Mouse (Mus musculus): ENCODE measurements around the gene Liph. TPM values are rescaled to one million over a fixed set of nuclear protein-coding genes. Genes with fewer than 3 reads are reported as not detected.
A peak's percentile ranks its signal among the peaks of the same experiment; 100 is the strongest.
"Not testable (repeated sequence)": the region's sequence is repeated elsewhere in the genome, so short reads cannot be mapped to it uniquely, and the experiment has no call there.

The Liph gene
- polyA plus RNA-seq, 1 experiment from 2014 or later: 1.5 TPM

DNA sequence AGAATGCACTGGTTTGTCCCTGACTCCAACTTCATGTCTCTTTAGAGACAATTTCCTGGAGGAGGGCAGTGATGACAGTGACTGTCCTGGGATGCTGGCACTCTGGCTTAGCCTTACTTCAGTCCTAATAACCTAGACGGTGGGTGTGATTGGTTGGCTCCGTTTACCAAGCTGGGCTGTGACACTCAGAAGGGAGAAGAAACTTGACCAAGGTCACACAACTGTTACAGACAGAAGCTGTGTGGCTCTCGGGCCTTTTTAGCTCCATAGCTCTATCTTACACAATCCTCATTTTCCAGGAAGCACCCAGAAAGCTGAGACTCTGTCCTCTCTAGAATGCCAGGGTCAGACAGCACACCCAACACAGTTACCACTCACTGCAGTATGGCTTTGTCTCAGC is 29.9 kb downstream of the Liph start:
- H3K4me2 ChIP-seq: no peak overlapping the region
- DNase-seq (ENCODE audit: low spot score) (no peak), ATAC-seq (replicated peaks; ENCODE audit: low FRiP score) (no peak)
- H3K9ac ChIP-seq (ENCODE audit: low read depth, low read length): no peak overlapping the region
- no peaks in the 10 kb centered on the region for H3K36me3 ChIP-seq (ENCODE audit: control insufficient read depth, insufficient read depth, low read length)
- H3K9me3 ChIP-seq (ENCODE audit: control insufficient read depth, low read length): no peaks in the 10 kb centered on the region
- no peak overlapping the region for H3K27ac ChIP-seq (ENCODE audit: low read depth, low read length)
- no peaks in the 10 kb centered on the region for H3K4me1 ChIP-seq (replicated peaks; ENCODE audit: control insufficient read depth, insufficient read depth, low read length)
- H3K27me3 ChIP-seq (replicated peaks; ENCODE audit: control insufficient read depth, insufficient read depth, low read length): no peaks in the 10 kb centered on the region
- WGBS: 76% methylated on average over 3 of the region's 3 CpGs
- no peak overlapping the region for H3K4me3 ChIP-seq (ENCODE audit: low read depth, low read length)

DNA sequence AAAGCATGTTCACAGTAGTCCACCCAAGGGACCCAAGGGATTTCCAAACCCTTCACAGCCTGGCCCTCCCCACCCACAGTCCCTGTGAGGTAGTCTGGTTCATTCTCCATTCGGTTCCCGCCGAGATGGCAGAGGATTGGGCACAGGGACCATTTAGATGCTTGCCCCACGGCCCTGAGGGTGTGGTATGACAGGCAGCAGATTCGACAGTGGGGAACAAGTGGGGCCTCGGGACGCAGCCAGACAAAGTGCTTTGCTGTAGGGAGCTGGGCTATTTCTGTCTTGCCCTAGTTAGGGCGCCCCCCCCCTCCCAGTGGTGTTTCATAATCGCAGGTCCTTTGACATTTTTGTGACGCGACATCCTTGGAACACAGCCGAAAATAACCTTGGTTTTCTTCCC is 39.9 kb downstream of the Liph start:
- Histone ChIP-seq H3K36me3 (ENCODE audit: control insufficient read depth, insufficient read depth, low read length) (no peaks in the 10 kb centered on the region), H3K4me3 (ENCODE audit: low read depth, low read length) (no peak overlapping the region), H3K27ac (ENCODE audit: low read depth, low read length) (no peak overlapping the region), H3K4me2 (no peak overlapping the region), H3K4me1 (replicated peaks; ENCODE audit: control insufficient read depth, insufficient read depth, low read length) (no peaks in the 10 kb centered on the region), H3K9me3 (ENCODE audit: control insufficient read depth, low read length) (no peaks in the 10 kb centered on the region), H3K27me3 (replicated peaks; ENCODE audit: control insufficient read depth, insufficient read depth, low read length) (no peaks in the 10 kb centered on the region), H3K9ac (ENCODE audit: low read depth, low read length) (no peak overlapping the region)
- 77% methylated on average over 12 of the region's 12 CpGs for WGBS
- ATAC-seq (replicated peaks; ENCODE audit: low FRiP score): no peak
- no peak for DNase-seq (ENCODE audit: low spot score)

GRCm38 (mm10) chr16:21946761-21947715 is 48.4 kb downstream of the Liph start, which contains the start of gene Tmem41a:
TSS of gene Tmem41a (minus strand) at chr16:21947552.
- H3K9ac ChIP-seq (ENCODE audit: low read depth, low read length): peak within 1 kb of the TSS; percentile 79
- H3K4me3 ChIP-seq (ENCODE audit: low read depth, low read length): peak within 1 kb of the TSS; percentile 72
- peaks cover 9% of the 10 kb centered on the region; the same call in 1 of the 2 replicates for H3K4me1 ChIP-seq (replicated peaks; ENCODE audit: control insufficient read depth, insufficient read depth, low read length)
- peak within 1 kb of the TSS; percentile 88 for H3K4me2 ChIP-seq
- no peaks in the 10 kb centered on the region for H3K27me3 ChIP-seq (replicated peaks; ENCODE audit: control insufficient read depth, insufficient read depth, low read length)
- DNase-seq (ENCODE audit: low spot score): peak; percentile 91
- ATAC-seq (replicated peaks; ENCODE audit: low FRiP score): peak; percentile 99
- WGBS: 2% methylated on average over 60 of the region's 63 CpGs
- H3K9me3 ChIP-seq (ENCODE audit: control insufficient read depth, low read length): no peaks in the 10 kb centered on the region
- H3K36me3 ChIP-seq (ENCODE audit: control insufficient read depth, insufficient read depth, low read length): peaks cover 5% of the 10 kb centered on the region
- peak within 1 kb of the TSS; percentile 47 for H3K27ac ChIP-seq (ENCODE audit: low read depth, low read length)

DNA sequence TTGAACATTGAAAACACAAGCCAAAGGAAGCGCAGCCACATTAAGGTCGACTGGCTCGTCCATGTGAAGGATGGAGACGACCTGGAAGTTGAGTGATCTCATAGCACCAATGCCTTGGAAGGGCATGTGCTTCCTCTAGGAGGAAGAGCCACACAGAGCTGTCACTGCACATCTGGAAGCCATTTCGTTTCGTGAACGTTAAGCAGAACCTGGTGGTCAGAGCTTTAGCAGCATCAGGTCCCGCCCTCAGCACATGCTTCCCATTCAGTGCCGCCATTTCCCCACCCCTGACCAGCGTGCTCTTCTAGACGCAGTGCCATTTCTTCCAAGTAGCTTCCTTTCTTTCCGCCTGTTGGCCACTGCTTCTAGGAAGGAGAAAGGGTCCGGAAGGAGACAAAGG is 67.0 kb downstream of the Liph start:
- Histone ChIP-seq H3K4me1 (replicated peaks; ENCODE audit: control insufficient read depth, insufficient read depth, low read length) (no peaks in the 10 kb centered on the region), H3K9me3 (ENCODE audit: control insufficient read depth, low read length) (no peaks in the 10 kb centered on the region), H3K4me3 (ENCODE audit: low read depth, low read length) (no peak overlapping the region), H3K27ac (ENCODE audit: low read depth, low read length) (no peak overlapping the region), H3K4me2 (no peak overlapping the region), H3K27me3 (replicated peaks; ENCODE audit: control insufficient read depth, insufficient read depth, low read length) (no peaks in the 10 kb centered on the region), H3K9ac (ENCODE audit: low read depth, low read length) (no peak overlapping the region), H3K36me3 (ENCODE audit: control insufficient read depth, insufficient read depth, low read length) (no peaks in the 10 kb centered on the region; the same call in 1 of the 2 replicates)
- no peak for ATAC-seq (replicated peaks; ENCODE audit: low FRiP score)
- whole genome bisulfite sequencing: 70% methylated on average over 13 of the region's 13 CpGs
- no peak for DNase-seq (ENCODE audit: low spot score)

GRCm38 (mm10) chr16:21916681-21917080 is 78.8 kb downstream of the Liph start:
- Histone ChIP-seq H3K4me3 (ENCODE audit: low read depth, low read length) (no peak overlapping the region), H3K9me3 (ENCODE audit: control insufficient read depth, low read length) (no peaks in the 10 kb centered on the region), H3K36me3 (ENCODE audit: control insufficient read depth, insufficient read depth, low read length) (no peaks in the 10 kb centered on the region), H3K27ac (ENCODE audit: low read depth, low read length) (no peak overlapping the region), H3K4me2 (no peak overlapping the region), H3K9ac (ENCODE audit: low read depth, low read length) (no peak overlapping the region), H3K4me1 (replicated peaks; ENCODE audit: control insufficient read depth, insufficient read depth, low read length) (no peaks in the 10 kb centered on the region), H3K27me3 (replicated peaks; ENCODE audit: control insufficient read depth, insufficient read depth, low read length) (no peaks in the 10 kb centered on the region)
- WGBS: 66% methylated on average over 7 of the region's 7 CpGs
- DNase-seq (ENCODE audit: low spot score): no peak
- no peak for ATAC-seq (replicated peaks; ENCODE audit: low FRiP score)

GRCm38 (mm10) chr16:21913347-21913746 is 82.1 kb downstream of the Liph start:
- ATAC-seq (replicated peaks; ENCODE audit: low FRiP score): no peak

DNA sequence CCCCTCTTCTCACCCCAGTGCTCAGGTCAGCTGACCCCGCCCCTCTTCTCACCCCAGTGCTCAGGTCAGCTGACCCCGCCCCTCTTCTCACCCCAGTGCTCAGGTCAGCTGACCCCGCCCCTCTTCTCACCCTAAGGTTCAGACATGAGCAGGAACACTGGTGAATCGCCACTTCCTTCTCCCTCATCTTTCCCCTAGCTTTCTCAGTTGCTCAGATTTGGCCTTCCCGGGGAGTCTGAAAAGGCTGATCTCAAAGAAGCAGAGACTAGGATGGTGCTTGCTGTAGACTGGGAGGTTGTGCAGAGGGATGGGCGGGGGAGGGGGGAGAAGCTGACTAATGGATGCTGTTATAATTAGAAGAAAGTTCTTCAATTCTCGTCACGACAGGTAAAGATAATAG is 86.6 kb downstream of the Liph start:
- not testable (repeated sequence) for H3K36me3 ChIP-seq (ENCODE audit: control insufficient read depth, insufficient read depth, low read length); H3K9me3 ChIP-seq (ENCODE audit: control insufficient read depth, low read length); H3K4me1 ChIP-seq (replicated peaks; ENCODE audit: control insufficient read depth, insufficient read depth, low read length); ATAC-seq (replicated peaks; ENCODE audit: low FRiP score); H3K27ac ChIP-seq (ENCODE audit: low read depth, low read length); H3K9ac ChIP-seq (ENCODE audit: low read depth, low read length); DNase-seq (ENCODE audit: low spot score); H3K4me2 ChIP-seq; H3K27me3 ChIP-seq (replicated peaks; ENCODE audit: control insufficient read depth, insufficient read depth, low read length); H3K4me3 ChIP-seq (ENCODE audit: low read depth, low read length)
- WGBS: 44% methylated on average over 6 of the region's 8 CpGs

More at GRCm38 (mm10) chr16:21913347-21913746, 82.1 kb downstream of the Liph start:
- no peak overlapping the region for H3K9ac ChIP-seq (ENCODE audit: low read depth, low read length)
- no peak overlapping the region for H3K27ac ChIP-seq (ENCODE audit: low read depth, low read length)
- WGBS: 75% methylated on average over 6 of the region's 6 CpGs
- H3K4me2 ChIP-seq: no peak overlapping the region
- H3K36me3 ChIP-seq (ENCODE audit: control insufficient read depth, insufficient read depth, low read length): no peaks in the 10 kb centered on the region
- no peak overlapping the region for H3K4me3 ChIP-seq (ENCODE audit: low read depth, low read length)
- no peaks in the 10 kb centered on the region for H3K9me3 ChIP-seq (ENCODE audit: control insufficient read depth, low read length)
- H3K4me1 ChIP-seq (replicated peaks; ENCODE audit: control insufficient read depth, insufficient read depth, low read length): no peaks in the 10 kb centered on the region
- no peaks in the 10 kb centered on the region for H3K27me3 ChIP-seq (replicated peaks; ENCODE audit: control insufficient read depth, insufficient read depth, low read length)
- DNase-seq (ENCODE audit: low spot score): no peak

DNA sequence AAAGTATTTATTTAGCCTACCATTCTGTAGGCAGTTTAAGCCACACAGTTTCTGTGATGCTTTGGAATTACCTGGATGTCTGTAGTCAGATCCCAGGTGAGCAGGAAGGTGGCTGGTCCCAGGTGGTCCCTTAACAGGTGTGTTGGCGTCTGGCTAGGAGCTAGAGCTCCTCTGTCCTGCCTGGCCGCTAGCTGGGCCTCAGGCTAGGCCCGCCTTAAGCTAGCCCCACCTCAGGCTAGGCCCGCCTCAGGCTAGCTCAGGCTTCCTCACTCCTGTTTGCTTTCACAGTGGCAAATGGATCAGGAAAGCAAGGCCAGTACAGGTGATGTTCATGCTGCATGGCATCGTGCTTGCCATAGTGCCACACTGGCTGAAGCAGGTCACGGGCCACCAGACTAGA is 88.6 kb downstream of the Liph start:
- DNase-seq (ENCODE audit: low spot score): no peak
- no peaks in the 10 kb centered on the region for H3K36me3 ChIP-seq (ENCODE audit: control insufficient read depth, insufficient read depth, low read length)
- WGBS: 83% methylated on average over 6 of the region's 6 CpGs
- H3K4me2 ChIP-seq: no peak overlapping the region
- no peak overlapping the region for H3K4me3 ChIP-seq (ENCODE audit: low read depth, low read length)
- H3K4me1 ChIP-seq (replicated peaks; ENCODE audit: control insufficient read depth, insufficient read depth, low read length): no peaks in the 10 kb centered on the region
- no peak for ATAC-seq (replicated peaks; ENCODE audit: low FRiP score)
- no peaks in the 10 kb centered on the region for H3K27me3 ChIP-seq (replicated peaks; ENCODE audit: control insufficient read depth, insufficient read depth, low read length)
- H3K9ac ChIP-seq (ENCODE audit: low read depth, low read length): no peak overlapping the region
- H3K9me3 ChIP-seq (ENCODE audit: control insufficient read depth, low read length): no peaks in the 10 kb centered on the region
- H3K27ac ChIP-seq (ENCODE audit: low read depth, low read length): no peak overlapping the region

GRCm38 (mm10) chr16:21905996-21906395 is 89.5 kb downstream of the Liph start:
- Histone ChIP-seq H3K9me3 (ENCODE audit: control insufficient read depth, low read length) (no peaks in the 10 kb centered on the region), H3K4me3 (ENCODE audit: low read depth, low read length) (no peak overlapping the region), H3K4me1 (replicated peaks; ENCODE audit: control insufficient read depth, insufficient read depth, low read length) (no peaks in the 10 kb centered on the region), H3K27ac (ENCODE audit: low read depth, low read length) (no peak overlapping the region), H3K27me3 (replicated peaks; ENCODE audit: control insufficient read depth, insufficient read depth, low read length) (no peaks in the 10 kb centered on the region), H3K9ac (ENCODE audit: low read depth, low read length) (no peak overlapping the region), H3K4me2 (no peak overlapping the region), H3K36me3 (ENCODE audit: control insufficient read depth, insufficient read depth, low read length) (no peaks in the 10 kb centered on the region)
- DNase-seq (ENCODE audit: low spot score) (no peak), ATAC-seq (replicated peaks; ENCODE audit: low FRiP score) (no peak)
- 80% methylated on average over 7 of the region's 7 CpGs for WGBS
